Mouse (Mus musculus) olfactory bulb, adult 2 months (tissue): ENCODE data around the gene Ppp1r2.

ENCODE experiments used
- CTCF ChIP-seq: fragments of 200-500 bp; IDR thresholded peaks from 2 replicates; pipeline ENCODE4 v1.5.1; 2012; ENCODE audit warnings: low read depth, mild to moderate bottlenecking, low read length, moderate library complexity; ENCODE audit not compliant: insufficient read depth
- POLR2A ChIP-seq: fragments of 200-500 bp; IDR thresholded peaks from 2 replicates; pipeline ENCODE4 v1.6.1; 2012; ENCODE audit warnings: mild to moderate bottlenecking, low read depth, low read length, moderate library complexity; ENCODE audit not compliant: insufficient read depth

- TF ChIP-seq CTCF: no peak
- TF ChIP-seq POLR2A: no peak
Measured at GRCm38 (mm10) chr16:31248717-31249116, 26.4 kb downstream of the Ppp1r2 start.
